Mouse (Mus musculus) liver, embryonic 12.5 days (tissue): ENCODE results near the gene Morn3. TPM values are rescaled to one million over a fixed set of nuclear protein-coding genes. Genes with fewer than 3 reads are reported as not detected.
A peak's percentile ranks its signal among the peaks of the same experiment; 100 is the strongest.

Experiments
- ATAC-seq: fragments of 200-750 bp; cut with Nextera tagmentation; 2 replicates; pipeline ENCODE4 v1.8.0; 2017; ENCODE audit warnings: moderate number of reproducible peaks, mild to moderate bottlenecking, moderate library complexity
- H3K27ac ChIP-seq: fragments of 300-500 bp; sonication (generic); 2 replicates; pipeline ENCODE4 v1.5.1; 2016; ENCODE audit warnings: mild to moderate bottlenecking
- H3K27me3 ChIP-seq: fragments of 300-500 bp; sonication (generic); replicated peaks from 2 replicates; pipeline ENCODE4 v1.6.1; 2016; ENCODE audit warnings: mild to moderate bottlenecking, moderate library complexity
- H3K36me3 ChIP-seq: fragments of 300-500 bp; sonication (generic); 2 replicates; pipeline ENCODE4 v1.6.1; 2016; ENCODE audit warnings: mild to moderate bottlenecking, moderate library complexity
- H3K4me1 ChIP-seq: fragments of 300-500 bp; sonication (generic); 2 replicates; pipeline ENCODE4 v1.6.1; 2016
- H3K4me2 ChIP-seq: fragments of 300-500 bp; sonication (generic); 2 replicates; pipeline ENCODE4 v1.6.1; 2016; ENCODE audit warnings: mild to moderate bottlenecking, moderate library complexity
- H3K4me3 ChIP-seq: fragments of 300-500 bp; sonication (generic); 2 replicates; pipeline ENCODE4 v1.5.1; 2016; ENCODE audit warnings: mild to moderate bottlenecking, moderate library complexity
- H3K9ac ChIP-seq: fragments of 300-500 bp; sonication (generic); 2 replicates; pipeline ENCODE4 v1.6.1; 2016; ENCODE audit warnings: mild to moderate bottlenecking, moderate library complexity
- H3K9me3 ChIP-seq: fragments of 300-500 bp; sonication (generic); replicated peaks from 2 replicates; pipeline ENCODE4 v1.6.1; 2016; ENCODE audit warnings: mild to moderate bottlenecking, moderate library complexity
- WGBS: fragments of 180-500 bp; shearing (Covaris S2); methylation state at CpG from one replicate; pipeline ENCODE4 v1.1.7; 2016; ENCODE audit not compliant: insufficient replicate concordance; 5-methylcytosine and 5-hydroxymethylcytosine counted together
- polyA plus RNA-seq: library from polyadenylated mRNA; unstranded; fragments of >200 nt; fragmentation: Nextera tagmentation; extraction: Ambion mirVana; gene quantifications from 2 replicates; pipeline ENCODE4 v1.2.1, GENCODE M21; 2016

The Morn3 gene
- polyA plus RNA-seq, 1 experiment from 2014 or later, result not detected

DNA sequence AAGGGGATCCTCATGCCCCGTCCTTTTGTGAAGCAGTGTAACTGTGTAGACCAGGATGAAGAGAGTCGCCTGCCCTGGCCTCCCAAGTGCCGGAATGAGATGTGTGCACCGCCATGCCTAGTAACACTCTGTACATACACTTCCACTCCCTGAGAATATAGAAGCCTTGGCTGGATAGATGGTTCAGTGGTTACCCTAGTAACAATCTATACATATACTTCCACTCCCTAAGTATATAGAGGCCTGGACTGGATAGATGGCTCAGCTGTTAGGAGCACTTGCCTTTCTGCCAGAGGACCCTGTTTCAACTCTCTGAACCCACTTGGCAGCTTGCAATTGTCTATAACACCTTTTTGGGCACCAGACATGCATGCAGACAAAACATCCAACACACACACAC, 11.7 kb downstream of the Morn3 start:
- no peaks in the 10 kb centered on the region for H3K27me3 ChIP-seq
- no peaks in the 10 kb centered on the region for H3K9me3 ChIP-seq
- peak overlapping the region; percentile 59 for H3K27ac ChIP-seq
- H3K4me3 ChIP-seq, result no peak overlapping the region
- ATAC-seq, result peak; percentile 56
- 85% methylated on average over 4 of the region's 4 CpGs for WGBS
- peaks cover 47% of the 10 kb centered on the region for H3K4me1 ChIP-seq
- peaks cover 22% of the 10 kb centered on the region for H3K36me3 ChIP-seq
- peak overlapping the region; percentile 15; the same call in 1 of the 2 replicates for H3K4me2 ChIP-seq
- no peak overlapping the region; the same call in 1 of the 2 replicates for H3K9ac ChIP-seq

DNA sequence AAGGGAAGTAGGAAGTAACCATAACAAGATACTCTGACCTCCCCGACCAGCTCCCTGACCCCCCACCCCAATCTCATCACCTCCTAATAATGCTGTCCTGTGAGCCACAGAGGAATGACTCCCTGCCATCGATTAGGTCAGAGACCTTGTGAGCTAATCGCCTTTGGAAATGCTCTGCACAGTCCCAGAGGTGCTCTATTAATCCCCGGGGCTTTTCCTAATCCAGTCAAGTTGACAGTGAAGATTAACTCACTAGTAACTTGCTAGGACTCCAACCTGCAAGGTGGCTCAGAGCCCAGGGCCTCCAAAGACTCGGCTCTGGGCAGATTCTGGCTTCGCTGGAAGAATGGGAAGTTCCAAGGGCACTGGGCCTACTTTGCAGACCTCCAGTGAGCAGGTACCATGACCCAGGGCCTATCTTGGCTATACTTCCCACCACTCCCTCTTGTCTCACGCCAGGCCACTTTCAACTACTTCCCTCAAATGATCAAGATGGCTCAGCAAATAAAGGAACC, 13.1 kb downstream of the Morn3 start:
- Histone ChIP-seq H3K9me3 (no peaks in the 10 kb centered on the region), H3K27ac (no peak overlapping the region), H3K4me1 (peaks cover 34% of the 10 kb centered on the region), H3K4me2 (no peak overlapping the region), H3K9ac (no peak overlapping the region), H3K27me3 (no peaks in the 10 kb centered on the region), H3K36me3 (peaks cover 33% of the 10 kb centered on the region), H3K4me3 (no peak overlapping the region)
- no peak for ATAC-seq
- WGBS, result 53% methylated on average over 7 of the region's 7 CpGs

DNA sequence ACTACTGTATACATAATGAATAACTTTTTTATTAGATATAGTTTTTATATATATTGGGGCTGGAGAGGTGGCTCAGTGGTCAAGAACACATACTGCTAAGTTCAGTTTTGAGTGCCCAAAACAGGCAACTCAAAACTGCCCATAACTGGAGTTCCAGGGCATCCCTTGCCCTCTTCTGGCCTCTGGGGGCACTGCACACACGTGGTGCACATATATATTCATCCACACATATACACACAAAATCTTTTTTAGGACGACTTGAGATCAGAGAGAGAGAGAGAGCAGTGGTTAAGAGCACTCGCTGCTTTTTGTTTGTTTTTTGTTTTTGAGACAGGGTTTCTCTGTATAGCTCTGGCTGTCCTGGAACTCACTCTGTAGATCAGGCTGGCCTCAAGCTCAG, 15.5 kb downstream of the Morn3 start:
- no peak overlapping the region for H3K4me3 ChIP-seq
- H3K27me3 ChIP-seq, result no peaks in the 10 kb centered on the region
- no peak for ATAC-seq
- H3K9me3 ChIP-seq, result no peaks in the 10 kb centered on the region
- H3K9ac ChIP-seq, result no peak overlapping the region
- H3K4me2 ChIP-seq, result no peak overlapping the region
- WGBS, result 81% methylated on average over 3 of the region's 3 CpGs
- H3K36me3 ChIP-seq, result peaks cover 33% of the 10 kb centered on the region
- H3K4me1 ChIP-seq, result peaks cover 37% of the 10 kb centered on the region
- H3K27ac ChIP-seq, result no peak overlapping the region

DNA sequence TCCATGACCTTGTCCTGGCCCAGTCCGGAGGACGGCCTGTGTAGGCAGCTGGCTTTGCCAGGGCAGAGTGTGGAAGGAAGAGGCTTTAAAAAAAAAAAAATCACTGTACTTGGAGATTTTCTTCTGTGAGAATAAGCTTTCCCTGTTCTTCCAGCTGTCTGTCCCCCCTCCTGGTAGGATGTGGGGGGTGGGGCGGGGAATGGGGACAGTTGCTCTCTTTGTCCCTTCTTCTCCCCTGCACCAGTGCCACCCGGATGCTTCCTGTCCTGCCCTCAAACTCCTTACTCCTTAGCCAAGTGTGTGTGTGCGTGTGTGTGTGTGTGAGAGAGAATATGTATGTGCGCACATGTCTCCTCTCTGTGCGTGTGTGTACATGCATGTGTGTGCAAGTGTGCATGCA, 17.1 kb downstream of the Morn3 start:
- Histone ChIP-seq H3K27ac (no peak overlapping the region), H3K27me3 (no peaks in the 10 kb centered on the region), H3K36me3 (peaks cover 33% of the 10 kb centered on the region), H3K4me1 (peaks cover 33% of the 10 kb centered on the region), H3K9ac (no peak overlapping the region), H3K4me2 (no peak overlapping the region), H3K4me3 (no peak overlapping the region), H3K9me3 (no peaks in the 10 kb centered on the region)
- ATAC-seq, result no peak
- WGBS, result 71% methylated on average over 7 of the region's 7 CpGs

- Histone ChIP-seq H3K4me1 (peaks cover 28% of the 10 kb centered on the region; the same call in 1 of the 2 replicates), H3K9me3 (no peaks in the 10 kb centered on the region), H3K4me2 (no peak overlapping the region), H3K27ac (no peak overlapping the region), H3K4me3 (no peak overlapping the region), H3K27me3 (no peaks in the 10 kb centered on the region), H3K36me3 (peaks cover 33% of the 10 kb centered on the region), H3K9ac (no peak overlapping the region)
- ATAC-seq, result no peak
- WGBS, result 53% methylated on average over 6 of the region's 6 CpGs
Observed at GRCm38 (mm10) chr5:123027436-123027835, 19.4 kb downstream of the Morn3 start.

- H3K27ac ChIP-seq, result no peak overlapping the region
- no peak for ATAC-seq
- H3K4me2 ChIP-seq, result no peak overlapping the region
Observed at GRCm38 (mm10) chr5:123026414-123026813, 20.4 kb downstream of the Morn3 start.

DNA sequence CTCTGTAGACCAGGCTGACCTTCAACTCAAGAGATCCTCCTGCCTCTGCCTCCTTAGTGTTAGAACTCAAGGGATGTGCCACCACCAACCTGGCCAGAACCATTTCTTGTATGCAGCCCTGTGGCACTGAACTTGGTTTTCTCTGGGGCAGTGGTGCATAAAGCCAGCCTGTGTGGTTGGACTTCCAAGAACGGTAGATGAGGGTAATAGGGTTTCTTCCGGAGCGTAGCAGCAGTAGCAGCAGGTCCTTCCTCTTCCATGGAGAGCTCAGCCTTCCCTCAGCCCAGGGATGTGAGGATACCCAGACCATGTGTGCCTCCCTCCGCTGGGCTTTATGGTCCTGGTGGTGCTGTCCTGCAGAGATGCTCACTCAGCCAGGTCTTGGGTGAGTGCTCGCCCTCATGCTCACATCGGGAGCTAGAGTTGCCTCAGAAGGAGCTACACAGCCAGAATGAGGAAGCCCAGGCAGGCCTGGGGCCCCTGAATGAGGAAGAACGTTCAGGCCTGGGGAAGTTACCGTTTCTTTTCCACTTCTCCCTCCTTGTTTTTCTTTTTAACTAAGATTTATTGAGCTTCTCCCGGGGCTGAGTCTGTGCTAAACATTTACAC, 21.7 kb downstream of the Morn3 start:
- no peak overlapping the region for H3K9ac ChIP-seq
- 32% methylated on average over 9 of the region's 9 CpGs for WGBS
- no peaks in the 10 kb centered on the region for H3K9me3 ChIP-seq
- no peak for ATAC-seq
- no peaks in the 10 kb centered on the region for H3K27me3 ChIP-seq
- peak overlapping the region; percentile 62; the same call in 1 of the 2 replicates for H3K27ac ChIP-seq
- peaks cover 34% of the 10 kb centered on the region for H3K4me1 ChIP-seq
- peaks cover 12% of the 10 kb centered on the region for H3K36me3 ChIP-seq
- H3K4me2 ChIP-seq, result no peak overlapping the region
- H3K4me3 ChIP-seq, result no peak overlapping the region

More at GRCm38 (mm10) chr5:123026414-123026813, 20.4 kb downstream of the Morn3 start:
- H3K4me1 ChIP-seq, result peaks cover 28% of the 10 kb centered on the region; the same call in 1 of the 2 replicates
- no peak overlapping the region for H3K4me3 ChIP-seq
- no peak overlapping the region for H3K9ac ChIP-seq
- no peaks in the 10 kb centered on the region for H3K9me3 ChIP-seq
- H3K36me3 ChIP-seq, result peaks cover 23% of the 10 kb centered on the region
- WGBS, result 64% methylated on average over 6 of the region's 6 CpGs
- H3K27me3 ChIP-seq, result no peaks in the 10 kb centered on the region

DNA sequence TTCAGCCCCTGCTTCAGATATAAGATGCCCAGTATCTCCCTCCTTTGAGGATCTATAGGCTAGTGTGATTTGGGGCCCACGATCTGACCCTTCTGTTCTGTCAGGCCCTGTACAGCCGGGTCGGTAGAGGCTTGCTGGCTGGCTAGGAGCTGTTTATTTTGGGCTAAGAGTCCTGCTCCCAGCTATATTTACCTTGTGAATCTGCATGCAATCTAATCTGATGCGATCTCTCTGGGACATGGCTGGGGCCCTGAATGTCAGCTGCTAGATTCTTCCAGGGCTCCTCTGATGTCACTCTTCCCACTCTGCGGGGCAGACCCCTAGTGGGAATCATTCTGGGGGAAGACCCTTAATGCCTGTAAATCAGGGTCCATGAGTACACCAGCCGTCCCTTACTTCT, 22.5 kb downstream of the Morn3 start:
- no peak overlapping the region for H3K4me2 ChIP-seq
- H3K36me3 ChIP-seq, result peaks cover 4% of the 10 kb centered on the region
- ATAC-seq, result peak; percentile 17; the same call in 1 of the 2 replicates
- H3K4me1 ChIP-seq, result peaks cover 42% of the 10 kb centered on the region
- H3K9ac ChIP-seq, result no peak overlapping the region
- H3K9me3 ChIP-seq, result no peaks in the 10 kb centered on the region
- H3K4me3 ChIP-seq, result no peak overlapping the region
- no peak overlapping the region for H3K27ac ChIP-seq
- H3K27me3 ChIP-seq, result no peaks in the 10 kb centered on the region
- 75% methylated on average over 6 of the region's 6 CpGs for WGBS

DNA sequence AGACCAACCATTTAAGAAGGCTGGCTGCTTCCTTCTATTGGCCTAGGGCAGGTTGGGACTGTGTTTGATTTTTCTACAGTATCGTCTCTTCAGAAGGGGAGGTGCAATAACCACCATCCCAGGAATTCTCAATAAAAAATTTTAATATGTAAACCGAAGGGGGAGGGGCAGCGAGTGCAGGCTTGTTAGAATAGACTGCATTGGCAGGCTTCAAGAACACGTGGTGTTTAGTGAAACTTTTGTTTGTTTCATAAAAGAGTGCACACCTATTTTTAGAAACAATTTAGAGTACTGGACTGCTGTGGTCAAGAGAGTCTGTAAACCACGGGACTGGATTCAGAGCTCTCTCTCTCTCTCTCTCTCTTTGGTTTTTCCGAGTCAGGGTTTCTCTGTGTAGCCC, 23.8 kb downstream of the Morn3 start:
- H3K4me3 ChIP-seq, result no peak overlapping the region
- no peak overlapping the region for H3K4me2 ChIP-seq
- no peak overlapping the region for H3K27ac ChIP-seq
- H3K9ac ChIP-seq, result no peak overlapping the region
- 68% methylated on average over 6 of the region's 6 CpGs for WGBS
- no peak for ATAC-seq
- H3K9me3 ChIP-seq, result no peaks in the 10 kb centered on the region
- no peaks in the 10 kb centered on the region for H3K27me3 ChIP-seq
- peaks cover 54% of the 10 kb centered on the region for H3K4me1 ChIP-seq
- no peaks in the 10 kb centered on the region for H3K36me3 ChIP-seq

DNA sequence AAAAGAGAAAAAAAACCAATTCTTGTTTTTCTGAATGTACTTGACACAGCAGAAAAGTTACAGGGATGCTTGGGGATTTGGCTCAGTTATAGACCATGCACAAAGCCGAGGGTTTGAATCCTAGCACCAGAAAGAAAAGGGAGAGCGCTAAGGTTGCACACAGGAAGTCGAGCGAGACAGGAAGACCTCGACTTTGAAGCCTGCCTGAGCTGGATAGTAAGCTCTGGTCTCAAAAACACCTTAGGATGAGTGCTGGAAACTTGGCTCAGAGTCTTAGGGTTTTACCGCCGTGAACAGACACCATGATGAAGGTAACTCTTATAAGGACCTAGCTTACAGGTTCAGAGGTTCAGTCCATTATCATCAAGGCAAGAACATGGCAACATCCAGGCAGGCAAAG, 25.4 kb downstream of the Morn3 start:
- no peak overlapping the region for H3K4me3 ChIP-seq
- peaks cover 57% of the 10 kb centered on the region for H3K4me1 ChIP-seq
- no peaks in the 10 kb centered on the region for H3K9me3 ChIP-seq
- no peak for ATAC-seq
- 65% methylated on average over 7 of the region's 7 CpGs for WGBS
- no peaks in the 10 kb centered on the region for H3K27me3 ChIP-seq
- no peak overlapping the region for H3K27ac ChIP-seq
- no peak overlapping the region for H3K9ac ChIP-seq
- no peaks in the 10 kb centered on the region for H3K36me3 ChIP-seq
- no peak overlapping the region for H3K4me2 ChIP-seq

GRCm38 (mm10) chr5:123020426-123020825, 26.4 kb downstream of the Morn3 start:
- Histone ChIP-seq H3K9me3 (no peaks in the 10 kb centered on the region), H3K4me1 (peaks cover 62% of the 10 kb centered on the region)

GRCm38 (mm10) chr5:123019336-123020016, 27.3 kb downstream of the Morn3 start:
- Histone ChIP-seq H3K4me2 (peak overlapping the region; percentile 31; the same call in 1 of the 2 replicates), H3K9ac (no peak overlapping the region), H3K4me3 (no peak overlapping the region), H3K27ac (peak overlapping the region; percentile 52), H3K27me3 (no peaks in the 10 kb centered on the region), H3K36me3 (no peaks in the 10 kb centered on the region), H3K9me3 (no peaks in the 10 kb centered on the region), H3K4me1 (peaks cover 61% of the 10 kb centered on the region)
- WGBS, result 41% methylated on average over 10 of the region's 10 CpGs
- ATAC-seq, result no peak

More at GRCm38 (mm10) chr5:123020426-123020825, 26.4 kb downstream of the Morn3 start:
- Histone ChIP-seq H3K27me3 (no peaks in the 10 kb centered on the region), H3K4me2 (no peak overlapping the region), H3K9ac (no peak overlapping the region), H3K27ac (no peak overlapping the region), H3K4me3 (no peak overlapping the region), H3K36me3 (no peaks in the 10 kb centered on the region)
- ATAC-seq, result no peak
- 64% methylated on average over 5 of the region's 5 CpGs for WGBS
